Mouse (Mus musculus): ENCODE measurements at regions not wholly inside any gene's neighbourhood (a gene's known extent, or its start where the extent isn't known, plus 50 kb on each side); places are given as distances from the start of the nearest gene placed in this dataset.

- Histone ChIP-seq H3K27ac (replicated peaks in 1 of 2; ENCODE audit: control insufficient read depth in 1 of 2, insufficient read depth in 1 of 2, low read depth in 2 of 2, low read length in 2 of 2) (no peak overlapping the region), H3K9ac (ENCODE audit: low read length) (no peak overlapping the region), H3K9me3 (ENCODE audit: control insufficient read depth, low read length) (no peaks in the 10 kb centered on the region), H3K36me3 (ENCODE audit: control insufficient read depth, insufficient read depth, low read length) (no peaks in the 10 kb centered on the region), H3K27me3 (ENCODE audit: control insufficient read depth, insufficient read depth, low read length) (no peaks in the 10 kb centered on the region), H3K4me1 (ENCODE audit: control insufficient read depth in 2 of 2, insufficient read depth in 2 of 2, low read length in 2 of 2) (peaks cover 0 to 2% of the 10 kb centered on the region in 2 experiments; a peak in 2 of 4 replicates), H3K4me2 (ENCODE audit: low read length) (no peak overlapping the region), H3K4me3 (ENCODE audit: control insufficient read depth in 1 of 2, insufficient read depth in 1 of 2, low read depth in 1 of 2, low read length in 2 of 2) (no peak overlapping the region)
- ATAC-seq (ENCODE audit: insufficient number of reproducible peaks, insufficient read depth, low FRiP score, low read depth), result no peak
- 67% methylated on average over 1 of the region's 1 CpGs for whole genome bisulfite sequencing
Measured at GRCm38 (mm10) chr14:58816540-58816876, 326.2 kb downstream of the 1700129C05Rik start.

GRCm38 (mm10) chr14:58815616-58816539 is 326.8 kb downstream of the 1700129C05Rik start:
- Histone ChIP-seq H3K27me3 (ENCODE audit: control insufficient read depth, insufficient read depth, low read length) (no peaks in the 10 kb centered on the region), H3K9ac (ENCODE audit: low read length) (no peak overlapping the region), H3K4me2 (ENCODE audit: low read length) (no peak overlapping the region), H3K4me3 (ENCODE audit: control insufficient read depth in 1 of 2, insufficient read depth in 1 of 2, low read depth in 1 of 2, low read length in 2 of 2) (no peak overlapping the region), H3K36me3 (ENCODE audit: control insufficient read depth, insufficient read depth, low read length) (no peaks in the 10 kb centered on the region), H3K4me1 (ENCODE audit: control insufficient read depth in 2 of 2, insufficient read depth in 2 of 2, low read length in 2 of 2) (peaks cover 0 to 2% of the 10 kb centered on the region in 2 experiments; a peak in 2 of 4 replicates), H3K27ac (replicated peaks in 1 of 2; ENCODE audit: control insufficient read depth in 1 of 2, insufficient read depth in 1 of 2, low read depth in 2 of 2, low read length in 2 of 2) (no peak overlapping the region), H3K9me3 (ENCODE audit: control insufficient read depth, low read length) (no peaks in the 10 kb centered on the region)
- no peak for ATAC-seq (ENCODE audit: insufficient number of reproducible peaks, insufficient read depth, low FRiP score, low read depth)
- WGBS, result 56% methylated on average over 11 of the region's 11 CpGs

GRCm38 (mm10) chr14:58812585-58812984 is 330.1 kb downstream of the 1700129C05Rik start:
- Histone ChIP-seq H3K36me3 (ENCODE audit: control insufficient read depth, insufficient read depth, low read length) (no peaks in the 10 kb centered on the region), H3K27ac (replicated peaks in 1 of 2; ENCODE audit: control insufficient read depth in 1 of 2, insufficient read depth in 1 of 2, low read depth in 2 of 2, low read length in 2 of 2) (peak overlapping the region; percentile 62 to 81), H3K4me1 (ENCODE audit: control insufficient read depth in 2 of 2, insufficient read depth in 2 of 2, low read length in 2 of 2) (peaks cover 0 to 2% of the 10 kb centered on the region in 2 experiments; a peak in 2 of 4 replicates), H3K9me3 (ENCODE audit: control insufficient read depth, low read length) (no peaks in the 10 kb centered on the region), H3K9ac (ENCODE audit: low read length) (no peak overlapping the region), H3K27me3 (ENCODE audit: control insufficient read depth, insufficient read depth, low read length) (no peaks in the 10 kb centered on the region), H3K4me2 (ENCODE audit: low read length) (no peak overlapping the region), H3K4me3 (ENCODE audit: control insufficient read depth in 1 of 2, insufficient read depth in 1 of 2, low read depth in 1 of 2, low read length in 2 of 2) (no peak overlapping the region)
- 55% methylated on average over 5 of the region's 5 CpGs for WGBS
- no peak for ATAC-seq (ENCODE audit: insufficient number of reproducible peaks, insufficient read depth, low FRiP score, low read depth)

GRCm38 (mm10) chr14:58801402-58801861 is 341.3 kb downstream of the 1700129C05Rik start:
- no peak overlapping the region for H3K9ac ChIP-seq (ENCODE audit: low read length)

GRCm38 (mm10) chr14:58788190-58788945 is 354.3 kb downstream of the 1700129C05Rik start:
- Histone ChIP-seq H3K27me3 (ENCODE audit: control insufficient read depth, insufficient read depth, low read length) (no peaks in the 10 kb centered on the region), H3K9ac (ENCODE audit: low read length) (no peak overlapping the region), H3K4me1 (ENCODE audit: control insufficient read depth in 2 of 2, insufficient read depth in 2 of 2, low read length in 2 of 2) (no peaks in the 10 kb centered on the region; a peak in 1 of 4 replicates), H3K9me3 (ENCODE audit: control insufficient read depth, low read length) (no peaks in the 10 kb centered on the region), H3K36me3 (ENCODE audit: control insufficient read depth, insufficient read depth, low read length) (no peaks in the 10 kb centered on the region), H3K4me3 (ENCODE audit: control insufficient read depth in 1 of 2, insufficient read depth in 1 of 2, low read depth in 1 of 2, low read length in 2 of 2) (no peak overlapping the region), H3K4me2 (ENCODE audit: low read length) (no peak overlapping the region), H3K27ac (replicated peaks in 1 of 2; ENCODE audit: control insufficient read depth in 1 of 2, insufficient read depth in 1 of 2, low read depth in 2 of 2, low read length in 2 of 2) (no peak overlapping the region)
- ATAC-seq (ENCODE audit: insufficient number of reproducible peaks, insufficient read depth, low FRiP score, low read depth), result no peak
- WGBS, result 72% methylated on average over 10 of the region's 10 CpGs

More at GRCm38 (mm10) chr14:58801402-58801861, 341.3 kb downstream of the 1700129C05Rik start:
- H3K36me3 ChIP-seq (ENCODE audit: control insufficient read depth, insufficient read depth, low read length), result no peaks in the 10 kb centered on the region
- no peak overlapping the region for H3K4me2 ChIP-seq (ENCODE audit: low read length)
- no peak overlapping the region for H3K27ac ChIP-seq (replicated peaks in 1 of 2; ENCODE audit: control insufficient read depth in 1 of 2, insufficient read depth in 1 of 2, low read depth in 2 of 2, low read length in 2 of 2)
- H3K4me1 ChIP-seq (ENCODE audit: control insufficient read depth in 2 of 2, insufficient read depth in 2 of 2, low read length in 2 of 2), result no peaks in the 10 kb centered on the region
- ATAC-seq (ENCODE audit: insufficient number of reproducible peaks, insufficient read depth, low FRiP score, low read depth), result no peak
- H3K9me3 ChIP-seq (ENCODE audit: control insufficient read depth, low read length), result no peaks in the 10 kb centered on the region
- H3K27me3 ChIP-seq (ENCODE audit: control insufficient read depth, insufficient read depth, low read length), result no peaks in the 10 kb centered on the region
- no peak overlapping the region for H3K4me3 ChIP-seq (ENCODE audit: control insufficient read depth in 1 of 2, insufficient read depth in 1 of 2, low read depth in 1 of 2, low read length in 2 of 2)

- H3K4me3 ChIP-seq (ENCODE audit: control insufficient read depth in 1 of 2, insufficient read depth in 1 of 2, low read depth in 1 of 2, low read length in 2 of 2), result no peak overlapping the region
- no peak for ATAC-seq (ENCODE audit: insufficient number of reproducible peaks, insufficient read depth, low FRiP score, low read depth)
- no peak overlapping the region for H3K4me2 ChIP-seq (ENCODE audit: low read length)
- no peak overlapping the region for H3K9ac ChIP-seq (ENCODE audit: low read length)
- H3K27ac ChIP-seq (replicated peaks in 1 of 2; ENCODE audit: control insufficient read depth in 1 of 2, insufficient read depth in 1 of 2, low read depth in 2 of 2, low read length in 2 of 2), result no peak overlapping the region
- no peaks in the 10 kb centered on the region for H3K9me3 ChIP-seq (ENCODE audit: control insufficient read depth, low read length)
- WGBS, result 80% methylated on average over 2 of the region's 2 CpGs
- peaks cover 4 to 6% of the 10 kb centered on the region in 2 experiments for H3K4me1 ChIP-seq (ENCODE audit: control insufficient read depth in 2 of 2, insufficient read depth in 2 of 2, low read length in 2 of 2)
- no peaks in the 10 kb centered on the region for H3K27me3 ChIP-seq (ENCODE audit: control insufficient read depth, insufficient read depth, low read length)
- no peaks in the 10 kb centered on the region for H3K36me3 ChIP-seq (ENCODE audit: control insufficient read depth, insufficient read depth, low read length)
Measured at GRCm38 (mm10) chr14:58787618-58788017, 355.1 kb downstream of the 1700129C05Rik start.

GRCm38 (mm10) chr14:58786791-58787491 is 355.8 kb downstream of the 1700129C05Rik start:
- no peak for ATAC-seq (ENCODE audit: insufficient number of reproducible peaks, insufficient read depth, low FRiP score, low read depth)

More at GRCm38 (mm10) chr14:58786791-58787491, 355.8 kb downstream of the 1700129C05Rik start:
- H3K27me3 ChIP-seq (ENCODE audit: control insufficient read depth, insufficient read depth, low read length), result no peaks in the 10 kb centered on the region
- no peaks in the 10 kb centered on the region for H3K36me3 ChIP-seq (ENCODE audit: control insufficient read depth, insufficient read depth, low read length)
- no peaks in the 10 kb centered on the region for H3K9me3 ChIP-seq (ENCODE audit: control insufficient read depth, low read length)
- H3K27ac ChIP-seq (replicated peaks in 1 of 2; ENCODE audit: control insufficient read depth in 1 of 2, insufficient read depth in 1 of 2, low read depth in 2 of 2, low read length in 2 of 2), result no peak overlapping the region
- H3K9ac ChIP-seq (ENCODE audit: low read length), result no peak overlapping the region
- peaks cover 5 to 8% of the 10 kb centered on the region in 2 experiments for H3K4me1 ChIP-seq (ENCODE audit: control insufficient read depth in 2 of 2, insufficient read depth in 2 of 2, low read length in 2 of 2)
- 76% methylated on average over 4 of the region's 4 CpGs for WGBS
- no peak overlapping the region for H3K4me3 ChIP-seq (ENCODE audit: control insufficient read depth in 1 of 2, insufficient read depth in 1 of 2, low read depth in 1 of 2, low read length in 2 of 2)
- H3K4me2 ChIP-seq (ENCODE audit: low read length), result no peak overlapping the region
